Mouse (Mus musculus) E14TG2a.4 (cell line): ENCODE measurements around the gene Ctcfl.

Experiments
- CTCF ChIP-seq: conservative IDR thresholded peaks from 2 replicates; pipeline ENCODE4 v1.5.1; 2014; ENCODE audit warnings: low read length
- NANOG ChIP-seq: IDR thresholded peaks from 2 replicates; pipeline ENCODE4 v1.6.1; 2014; ENCODE audit warnings: borderline replicate concordance, low read length, mixed read lengths
- POU5F1 ChIP-seq: IDR thresholded peaks from 2 replicates; pipeline ENCODE4 v1.6.1; 2014; ENCODE audit warnings: low read length, borderline replicate concordance

DNA sequence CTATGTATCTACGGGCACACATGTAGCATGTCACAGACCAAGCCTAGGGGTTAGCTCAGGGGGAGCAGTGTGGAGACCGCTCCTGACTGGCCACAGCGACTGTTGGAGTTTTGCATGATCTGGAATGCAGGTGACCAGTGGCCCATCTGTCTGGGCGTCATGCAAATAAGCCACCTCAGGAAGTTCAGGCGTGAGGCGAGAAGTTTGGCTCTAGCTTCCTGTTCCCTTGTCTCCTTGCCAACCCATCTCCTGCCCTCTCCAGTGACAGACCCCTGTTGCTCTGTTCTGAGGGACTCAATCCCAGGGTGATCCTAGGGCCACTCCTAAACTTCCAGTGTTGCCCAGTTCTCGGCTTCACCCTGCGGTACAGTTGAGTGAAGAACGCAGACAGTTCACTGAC is 58.9 kb downstream of the Ctcfl start:
- TF ChIP-seq CTCF, result no peak
- no peak for TF ChIP-seq POU5F1
- no peak for TF ChIP-seq NANOG
